Mouse (Mus musculus) kidney, postnatal 36 days (tissue): ENCODE results near the gene Nln.

ENCODE experiments used
- DNase-seq, 2 experiments: peaks; one replicate each; pipeline ENCODE4 v3.0.0; 2021 to 2022; ENCODE audit warnings: mixed read lengths in 2 of 2

Gene Nln

DNA sequence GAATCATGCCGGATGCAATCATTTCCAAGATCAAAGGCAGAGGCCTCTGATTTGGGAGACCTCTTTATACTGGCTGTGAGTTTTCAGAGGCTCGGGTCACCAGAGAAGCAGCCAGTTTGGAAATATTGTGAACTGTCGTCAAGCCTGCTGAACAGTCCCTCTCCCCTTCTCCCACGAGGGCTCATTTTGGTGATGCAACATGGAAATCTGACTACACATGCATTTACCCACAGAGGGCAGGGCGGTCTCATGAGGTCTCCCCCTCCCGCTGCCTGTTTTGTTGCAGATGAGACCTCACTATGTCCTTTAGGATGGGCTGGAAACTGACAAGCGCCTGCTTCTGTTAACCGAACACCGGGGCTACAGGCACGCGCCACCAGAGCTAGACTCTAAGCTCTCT, 95.4 kb downstream of the Nln start:
- DNase-seq, result no peak

DNA sequence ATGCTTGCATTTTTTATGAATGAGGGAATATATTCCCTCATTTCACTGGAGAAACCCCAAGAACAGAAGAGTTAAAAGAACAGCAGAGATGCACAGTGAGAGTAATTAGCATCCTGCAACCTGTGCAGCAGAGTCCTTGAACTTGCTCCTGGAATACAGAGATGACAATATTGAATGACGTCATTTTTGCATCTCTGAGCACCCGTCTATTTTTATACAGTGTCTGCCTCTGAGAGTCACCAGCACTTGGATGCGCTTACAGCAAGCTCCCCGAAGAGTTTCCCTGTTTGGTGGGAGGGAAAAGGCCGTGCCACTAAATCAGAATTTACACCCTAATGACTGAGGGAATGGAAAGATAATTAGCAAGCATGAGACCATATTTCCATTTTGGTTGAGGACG, 96.0 kb downstream of the Nln start:
- no peak for DNase-seq

DNA sequence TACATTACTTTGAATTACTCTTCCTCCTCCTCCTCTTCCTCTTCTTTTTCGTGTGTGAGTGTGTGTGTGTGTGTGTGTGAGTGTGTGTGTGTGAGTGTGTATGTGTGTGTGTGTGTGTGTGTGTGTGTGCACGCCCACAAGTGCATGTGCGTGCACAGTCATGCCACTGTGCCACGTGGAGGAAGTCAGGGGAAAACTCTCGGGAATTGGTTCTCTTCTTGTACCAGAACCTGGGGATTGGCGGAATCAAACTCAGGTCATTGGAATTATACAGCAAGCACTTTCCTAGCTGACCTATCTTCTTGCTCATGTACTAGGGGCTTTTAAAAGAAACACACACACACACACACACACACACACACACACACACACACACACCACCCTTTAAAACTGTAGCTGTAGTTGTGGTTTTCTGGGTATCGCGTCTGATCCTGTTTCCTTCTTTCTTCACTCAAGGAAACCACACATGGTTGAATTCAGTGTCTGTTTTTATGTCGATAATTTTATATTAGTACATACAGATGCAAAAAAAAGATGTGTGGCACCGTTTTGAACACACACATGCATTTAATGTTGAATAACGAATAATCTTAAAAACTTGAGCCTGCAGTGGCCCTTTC, 97.1 kb downstream of the Nln start:
- no peak for DNase-seq

DNA sequence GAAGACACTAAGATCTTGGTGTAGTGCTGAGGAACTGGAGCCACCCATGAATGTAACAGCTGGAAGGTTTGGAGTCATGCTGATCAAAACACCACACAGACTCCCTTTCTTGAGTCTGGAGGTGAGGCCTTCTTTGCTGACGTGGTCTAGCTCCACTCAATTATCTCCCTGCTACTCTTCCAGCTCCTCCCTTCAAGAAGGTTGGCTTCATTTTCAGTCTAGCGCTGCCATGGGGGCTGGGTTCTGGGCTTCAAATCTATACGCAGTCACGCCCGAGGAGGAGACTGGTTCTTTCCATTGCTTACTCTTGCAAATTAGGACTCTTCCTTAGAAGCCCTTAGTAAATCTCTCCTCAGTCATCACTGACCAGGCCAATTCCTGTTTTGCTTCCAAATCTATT, 98.1 kb downstream of the Nln start:
- DNase-seq, result no peak

DNA sequence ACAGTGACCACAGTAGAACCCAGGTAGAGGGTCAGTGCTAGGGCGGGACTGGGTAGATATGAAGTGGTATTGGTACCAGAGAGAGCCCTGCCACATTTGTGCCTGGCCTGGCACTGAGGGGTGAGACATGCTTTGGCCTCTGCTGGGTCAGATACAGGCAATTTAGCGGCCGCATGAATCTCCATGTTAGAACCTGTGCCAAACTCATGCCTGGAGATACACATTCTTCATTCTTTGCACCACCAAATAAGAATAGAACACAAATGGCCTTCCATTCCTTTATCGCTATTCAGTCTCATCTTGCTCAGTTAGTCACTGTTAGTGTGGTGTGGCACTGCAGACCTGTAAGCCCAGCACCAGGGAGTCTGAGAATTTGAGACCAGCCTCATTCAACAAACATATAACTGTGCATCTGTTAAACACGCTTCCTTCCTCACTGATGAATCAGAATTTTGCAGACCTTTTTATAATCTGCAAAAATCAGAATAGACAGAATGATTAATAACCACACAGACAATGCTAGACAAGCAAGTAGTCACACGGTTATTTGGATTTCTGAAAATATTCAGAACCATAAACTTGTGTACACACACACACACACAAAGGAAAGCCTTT, 104.1 kb downstream of the Nln start:
- DNase-seq, result no peak

DNA sequence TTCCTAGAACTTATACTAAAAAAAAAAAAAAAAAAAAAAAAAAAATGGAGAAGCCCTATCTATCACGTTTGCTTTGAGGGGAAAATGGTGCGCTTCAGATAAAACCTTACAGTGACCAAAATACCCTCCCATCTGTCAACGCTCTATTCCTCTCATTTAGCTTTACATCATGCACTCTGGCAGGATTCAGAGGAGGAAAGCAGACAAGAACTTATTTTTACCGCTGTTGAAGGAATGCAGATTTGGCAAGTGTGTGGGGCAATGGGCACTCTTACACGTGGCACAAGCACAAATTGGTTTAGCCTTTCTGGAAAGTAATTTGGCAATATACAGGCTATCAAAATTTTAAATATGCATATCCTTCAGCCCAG, 115.3 kb downstream of the Nln start:
- no peak for DNase-seq

DNA sequence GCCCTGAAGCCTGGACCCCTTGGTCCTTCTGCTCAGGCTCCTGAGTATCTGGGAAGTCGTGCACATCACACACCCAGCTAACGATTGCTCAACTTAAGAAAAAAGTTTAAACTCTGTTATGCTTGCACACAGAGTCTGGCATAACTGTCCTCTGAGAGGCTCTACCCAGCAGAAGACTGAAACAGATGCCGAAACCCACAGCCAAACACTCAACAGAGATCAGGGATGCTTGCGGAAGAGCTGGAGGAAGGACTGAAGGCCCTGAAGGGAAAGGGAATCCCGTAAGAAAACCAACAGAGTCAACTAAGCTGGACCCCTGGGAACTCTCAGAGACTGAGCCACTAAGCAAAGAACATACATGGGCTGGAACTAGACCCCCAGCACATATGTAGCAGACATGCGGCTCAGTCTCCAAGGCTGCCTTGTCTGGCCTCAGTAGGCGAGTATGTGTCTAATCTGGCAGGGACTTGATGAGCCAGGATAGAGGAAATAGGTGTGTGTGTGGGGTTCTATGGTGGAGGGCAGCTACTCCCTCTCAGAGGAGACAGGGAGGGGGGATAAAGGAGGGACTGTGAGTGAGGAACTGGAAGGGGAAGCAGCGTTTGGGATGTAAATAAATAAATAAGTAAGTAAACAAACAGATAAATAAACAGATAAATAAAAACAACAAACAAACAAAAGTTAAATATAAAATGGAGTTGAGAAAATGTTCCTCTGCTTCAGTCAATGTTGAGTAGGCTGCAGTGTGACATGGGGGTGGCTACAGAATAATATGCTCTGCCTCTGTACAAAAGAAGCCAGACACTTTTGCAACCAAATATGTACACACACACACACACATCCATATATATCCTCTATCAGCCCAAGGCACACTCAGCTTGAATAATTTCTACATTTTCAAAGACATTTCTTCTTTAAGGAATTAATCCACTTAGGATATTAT, 116.0 kb downstream of the Nln start:
- DNase-seq, result no peak

DNA sequence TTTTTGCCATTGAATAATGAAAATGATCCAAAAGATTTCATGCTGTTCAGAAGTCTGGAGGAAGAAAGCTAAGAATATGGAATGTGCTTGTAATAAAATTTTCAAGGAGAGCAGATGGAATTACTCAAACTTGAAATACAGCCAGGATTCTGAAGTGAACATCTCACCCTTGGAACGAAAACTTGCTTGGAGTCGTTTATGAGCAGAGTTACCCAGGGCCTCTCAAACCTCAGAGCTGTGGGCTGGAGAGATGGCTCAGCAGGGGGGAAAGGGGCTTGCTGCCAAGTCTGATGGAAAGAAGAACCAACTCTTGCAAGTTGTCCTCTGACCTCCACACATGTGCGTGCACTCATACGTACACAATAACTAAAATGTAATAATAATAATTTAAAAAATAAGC, 122.8 kb downstream of the Nln start:
- DNase-seq, result peak; percentile 23 to 33

DNA sequence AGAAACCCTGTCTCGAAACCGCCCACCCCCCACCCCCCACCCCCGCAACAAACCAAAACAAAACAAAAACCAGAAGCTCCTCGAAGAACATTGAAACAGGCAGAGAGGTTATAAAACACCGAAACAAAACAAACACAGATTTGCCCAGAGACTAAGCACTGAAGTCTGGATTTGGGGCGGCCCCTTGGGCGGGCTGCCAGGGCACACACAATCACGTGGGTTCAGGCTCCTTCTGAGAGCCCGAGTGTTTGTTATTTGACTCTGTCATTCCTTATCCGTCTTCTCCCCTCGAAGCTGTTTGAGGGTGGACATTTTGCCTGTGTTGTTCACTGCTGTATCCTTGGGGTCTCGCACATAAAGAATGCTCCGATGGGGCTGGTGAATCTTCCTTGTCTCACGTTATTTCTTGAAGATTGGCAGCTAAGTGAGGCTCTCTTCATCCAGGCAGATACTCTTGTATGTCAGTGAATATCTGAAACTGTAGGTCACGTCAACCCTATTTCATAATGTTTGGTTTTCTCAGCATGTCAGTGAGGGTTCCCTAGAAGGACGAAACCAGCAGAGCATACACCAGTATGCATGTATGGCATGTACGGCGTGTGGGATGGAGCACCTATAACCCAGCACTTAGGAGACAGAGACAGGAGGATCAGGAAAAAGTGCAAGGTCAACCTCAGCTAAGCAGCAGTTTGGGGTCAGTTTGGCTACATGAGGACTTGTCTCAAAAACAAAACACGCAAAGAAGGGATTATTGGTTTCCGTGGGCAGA, 123.7 kb downstream of the Nln start:
- DNase-seq, result peak in 1 of 2 experiments; percentile 17

DNA sequence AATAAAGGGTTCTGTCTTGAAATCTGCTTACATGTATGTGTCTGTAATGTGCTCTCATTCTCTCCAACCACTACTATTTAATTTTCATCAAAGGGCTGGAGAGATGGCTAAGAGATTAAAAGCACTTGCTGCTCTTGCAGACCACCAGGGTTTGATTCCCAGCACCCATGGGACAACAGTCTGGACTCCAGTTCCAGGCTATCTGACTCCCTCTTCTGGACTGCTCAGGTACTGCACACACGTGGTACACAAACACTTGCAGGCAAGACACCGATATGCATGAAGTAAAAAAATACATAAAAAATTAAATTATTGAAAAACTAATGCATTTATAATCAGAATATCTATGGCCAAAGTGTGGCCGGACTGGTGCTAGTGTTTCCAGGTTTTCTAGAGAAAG, 127.0 kb downstream of the Nln start:
- DNase-seq, result no peak

DNA sequence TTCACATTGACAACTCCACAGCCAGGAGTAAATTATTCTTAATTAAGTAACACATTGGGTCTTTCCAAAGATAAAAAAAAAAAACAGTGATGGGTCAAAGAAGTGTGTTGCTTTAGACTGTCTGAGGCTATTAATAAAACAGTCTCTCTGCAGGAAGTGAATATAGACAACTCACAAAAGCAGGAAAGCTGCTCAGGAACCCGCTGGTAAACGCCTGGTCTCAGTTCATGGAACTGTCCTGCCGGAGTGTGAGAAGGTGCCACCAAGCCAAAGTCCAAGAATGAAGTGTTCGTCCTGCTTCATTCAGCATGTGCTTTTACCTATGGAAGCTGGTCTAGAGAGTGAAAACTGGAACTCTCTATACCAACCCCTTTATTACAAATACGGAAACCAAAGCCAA, 129.0 kb downstream of the Nln start:
- DNase-seq, result no peak

DNA sequence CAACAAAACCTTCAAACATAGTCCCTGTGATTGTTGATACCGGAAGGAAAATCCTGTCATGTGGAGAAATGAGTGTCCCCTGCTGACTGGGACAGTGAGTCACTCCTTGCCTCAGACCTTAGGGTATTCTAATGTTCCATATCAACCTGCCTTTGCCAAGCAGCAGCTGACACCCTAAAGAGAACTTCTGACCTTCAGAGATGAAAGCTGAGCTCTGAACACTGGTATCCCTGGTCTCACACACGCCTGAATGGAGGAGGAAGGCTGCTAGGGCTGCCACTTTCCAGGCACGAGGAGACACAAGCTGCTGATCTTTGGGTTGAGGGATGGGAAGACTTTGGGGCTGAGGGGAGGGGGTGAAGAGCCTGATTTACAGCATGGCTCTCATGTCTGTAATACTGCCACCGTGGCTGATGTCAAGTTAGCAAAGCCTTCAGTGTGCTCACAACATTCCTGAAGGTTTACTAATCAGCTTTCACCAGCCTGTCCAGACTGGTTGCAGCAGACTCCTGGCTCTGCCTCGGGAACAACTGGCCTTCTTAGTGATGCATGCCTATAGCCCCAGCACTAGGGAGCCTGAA, 131.0 kb downstream of the Nln start:
- peak; percentile 39 to 69 for DNase-seq

DNA sequence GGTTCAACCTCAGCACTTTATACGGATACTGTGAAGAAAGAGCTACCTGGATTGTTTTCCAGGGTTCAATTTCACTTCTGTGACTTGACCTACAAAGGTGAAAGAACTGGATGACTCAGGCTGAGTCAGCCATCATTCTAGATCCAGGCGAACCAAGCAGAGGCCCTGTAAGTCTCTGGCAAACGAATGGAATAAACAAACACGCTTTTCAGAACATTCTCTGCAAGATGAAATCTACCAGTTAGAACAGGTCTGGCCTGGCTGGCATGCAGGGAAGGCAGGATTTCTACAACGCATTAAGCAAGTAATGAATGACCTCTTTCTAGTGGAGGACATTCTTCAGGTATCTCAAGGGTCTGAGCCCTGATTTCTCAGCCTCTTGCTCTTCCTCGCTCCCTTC, 131.6 kb downstream of the Nln start:
- peak; percentile 51 to 70 for DNase-seq

DNA sequence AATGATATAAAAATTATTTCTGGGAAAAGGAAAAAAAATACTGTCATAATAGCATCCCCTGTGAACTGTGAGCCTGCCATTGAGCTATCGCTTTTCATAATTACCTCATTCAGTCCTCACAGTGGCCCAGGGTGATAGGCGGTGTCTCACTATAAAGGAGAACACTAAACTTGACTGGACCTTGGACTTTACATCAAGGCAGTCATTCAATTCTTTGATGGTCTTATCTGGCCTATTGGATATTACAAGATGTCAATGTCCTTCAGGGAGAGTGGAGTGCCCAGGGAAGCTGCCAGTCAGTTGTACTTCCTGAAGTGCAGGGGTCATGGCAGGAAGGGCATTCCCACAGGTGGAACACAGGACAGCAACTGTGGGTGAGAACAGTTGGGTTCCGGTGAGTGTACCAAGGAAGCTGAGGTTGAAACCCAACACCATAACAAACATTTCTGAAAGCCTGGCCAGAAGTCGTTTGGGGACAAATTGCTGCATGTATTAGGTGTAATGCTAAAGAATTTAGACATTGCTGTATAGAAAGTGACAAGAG, 133.2 kb downstream of the Nln start:
- DNase-seq, result no peak

DNA sequence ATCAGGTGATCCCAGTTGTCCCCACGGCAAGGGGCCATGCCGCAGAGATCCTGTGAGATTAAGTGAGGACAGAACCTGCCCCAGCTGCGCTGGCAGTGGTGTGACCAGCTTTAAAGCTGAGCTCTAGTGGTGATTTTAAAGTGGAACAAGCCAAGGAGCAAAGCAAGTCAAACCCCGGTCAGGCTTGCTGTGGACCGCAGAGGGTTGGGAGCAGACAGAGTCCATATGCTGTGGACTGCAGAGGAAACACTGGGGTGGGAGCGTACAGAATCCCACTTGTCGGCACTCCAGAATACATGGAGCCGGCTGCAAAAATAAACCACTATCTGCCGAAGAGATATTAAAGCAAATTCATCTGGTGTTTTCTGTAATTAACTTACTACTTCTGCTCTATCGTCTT, 134.3 kb downstream of the Nln start:
- peak in 1 of 2 experiments; percentile 1 for DNase-seq

DNA sequence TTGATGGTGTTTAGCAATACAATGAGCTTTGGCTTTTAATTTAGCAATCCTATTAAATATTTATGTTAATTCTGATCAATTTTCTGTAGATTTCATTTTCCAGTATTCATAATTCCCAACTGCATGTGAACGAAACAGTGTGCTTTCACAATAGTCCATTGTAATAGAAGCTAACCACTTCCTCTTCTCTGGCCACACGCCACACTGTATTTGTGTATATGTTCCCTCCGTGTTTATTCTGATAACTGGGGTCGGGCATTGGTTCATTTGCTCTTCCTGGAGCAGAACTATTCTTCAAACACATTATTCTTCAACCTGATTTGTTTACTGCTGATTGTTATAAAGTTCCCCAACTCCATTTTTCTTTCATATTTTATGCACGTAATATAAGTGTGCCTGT, 135.4 kb downstream of the Nln start:
- DNase-seq, result no peak
